Mouse (Mus musculus): Measurements from ENCODE around the gene Mael.

DNA sequence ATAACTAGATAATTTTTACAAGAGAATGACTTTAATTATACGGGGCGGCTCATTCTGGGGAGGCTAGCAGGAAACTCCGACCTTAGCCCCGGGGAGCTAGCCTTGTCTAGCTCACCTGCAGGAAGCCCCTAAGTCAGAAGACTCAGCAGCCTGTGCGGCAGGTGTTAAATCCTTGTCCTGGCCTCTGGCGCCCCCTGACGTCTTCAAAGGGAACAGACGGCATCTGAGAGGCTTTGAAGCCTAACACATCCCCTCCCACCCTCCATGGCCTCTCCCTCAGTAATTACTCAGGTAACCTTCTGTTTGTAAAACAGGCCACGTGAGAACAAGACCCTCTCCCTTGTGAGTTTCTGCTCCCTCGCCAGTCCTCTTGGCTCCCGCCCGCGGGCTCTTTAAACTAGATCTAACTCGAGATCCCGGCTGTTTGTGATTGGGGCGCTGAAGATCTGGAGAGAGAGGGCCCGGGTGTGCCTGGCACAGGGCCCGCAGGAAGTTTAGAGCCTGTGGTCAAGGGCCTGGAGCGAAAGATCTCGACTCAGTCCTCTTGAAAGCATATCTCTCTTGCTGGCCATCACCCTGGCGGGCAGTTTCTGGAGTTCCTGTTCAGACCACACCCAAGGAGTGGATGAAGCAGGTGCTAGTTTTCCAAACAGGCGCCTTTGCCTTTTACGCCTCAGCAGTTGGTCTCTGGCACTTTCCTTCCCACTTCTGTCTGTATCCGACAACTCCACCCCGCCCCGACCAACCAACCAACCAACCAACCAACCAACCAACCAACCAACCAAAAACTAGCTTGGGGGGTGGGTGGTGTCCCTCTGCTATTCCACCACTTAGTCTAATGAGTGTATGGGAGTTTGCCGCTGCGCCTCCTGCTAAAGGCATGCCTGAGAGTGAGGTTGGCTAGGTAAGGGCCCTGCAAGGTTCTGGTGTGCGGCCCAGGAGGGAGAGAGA is 84.1 kb downstream of the Mael start:
- peak; percentile 96 for TF ChIP-seq CTCF (IDR thresholded peaks at IDR 0.05; ENCODE audit: low read depth, low read length)
- no peak for TF ChIP-seq POLR2A (IDR thresholded peaks at IDR 0.05; ENCODE audit: insufficient read depth, low read length)

Measured in ES-Bruce4 (cell line).